Mouse (Mus musculus) spleen, adult 2 months (tissue): Measurements from ENCODE around the gene Gadl1.

Experiments used
- CTCF ChIP-seq: fragments of 200-500 bp; IDR thresholded peaks from 2 replicates; pipeline ENCODE4 v1.5.1; 2011; ENCODE audit warnings: mild to moderate bottlenecking, inconsistent platforms; ENCODE audit not compliant: insufficient read depth, insufficient read length, insufficient replicate concordance; ENCODE audit errors: extremely low read depth
- POLR2A ChIP-seq: fragments of 200-500 bp; IDR thresholded peaks from 2 replicates; pipeline ENCODE4 v1.6.1; 2011; ENCODE audit warnings: low read depth, low read length, inconsistent platforms

DNA sequence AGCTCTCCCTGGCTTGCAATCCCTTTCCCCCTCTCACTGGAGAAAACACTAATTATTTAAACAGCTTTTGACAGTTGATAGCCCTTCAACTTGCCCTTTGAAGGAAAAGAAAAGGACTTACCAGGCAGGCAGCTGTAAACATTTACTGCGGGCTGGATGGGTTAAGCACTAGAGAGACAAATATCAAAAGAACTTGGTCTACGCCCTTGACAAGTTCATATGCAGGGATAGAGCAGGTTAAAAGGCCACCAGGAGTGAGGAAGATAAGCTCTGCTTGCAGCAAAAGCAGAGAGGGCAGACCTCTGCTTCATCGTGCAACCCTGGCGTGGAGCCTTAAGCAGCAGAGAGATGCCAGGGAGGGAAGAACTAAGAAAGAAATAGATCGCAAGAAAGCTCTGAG, 123.5 kb downstream of the Gadl1 start:
- TF ChIP-seq POLR2A (no peak), CTCF (no peak)
